Comparison of ENCODE assay signal across 15 mouse cellular contexts in genomic region chr10:62247156-62247555, GRCm38 (mm10). TPM values are rescaled to one million over a fixed set of nuclear protein-coding genes. Genes with fewer than 3 reads are reported as not detected.
A peak's percentile ranks its signal among the peaks of the same experiment; 100 is the strongest.
DNase-seq lines count a peak whose midpoint lies in the region; ATAC-seq and TF ChIP-seq lines count a peak whose summit lies in the region.
"Had no signal": no experiment of that assay in that cellular context is flagged by ENCODE, and none has a peak within 500 bp of the region (broad histone marks: within the 10 kb centered on the region; RNA-seq: fewer than 3 reads in every experiment).

No protein-coding gene starts in this region.

- 55% methylated on average over 3 of the region's 3 CpGs for WGBS in hindbrain, embryonic 16.5 days
- 76% methylated on average over 3 of the region's 3 CpGs for WGBS in hindbrain, embryonic 10.5 days
- WGBS in lung, embryonic 15.5 days: 50% methylated on average over 3 of the region's 3 CpGs
- WGBS in lung, postnatal 0 days: 45% methylated on average over 3 of the region's 3 CpGs
- 47% methylated on average over 3 of the region's 3 CpGs for WGBS in hindbrain, postnatal 0 days
- WGBS in stomach, embryonic 15.5 days: 53% methylated on average over 3 of the region's 3 CpGs

- H3K27ac ChIP-seq in hindbrain, embryonic 16.5 days (ENCODE audit: low read depth, low read length): no peak overlapping the region; the same call in 1 of the 2 replicates
- H3K27ac ChIP-seq in hindbrain, embryonic 10.5 days: no peak overlapping the region
- H3K27ac ChIP-seq in lung, embryonic 15.5 days: peak overlapping the region; percentile 7; the same call in 1 of the 2 replicates
- no peak overlapping the region for H3K27ac ChIP-seq in lung, postnatal 0 days (ENCODE audit: low read length)
- H3K27ac ChIP-seq in hindbrain, postnatal 0 days: no peak overlapping the region
- H3K27ac ChIP-seq in stomach, embryonic 15.5 days: peak overlapping the region; percentile 59
- H3K27ac ChIP-seq: limb, embryonic 12.5 days; liver, embryonic 14.5 days had no signal

- no peak for DNase-seq in hindbrain, embryonic 10.5 days (ENCODE audit: low spot score)
- no peak for DNase-seq in lung, postnatal 0 days (ENCODE audit: low spot score)
- DNase-seq in hindbrain, postnatal 0 days (ENCODE audit: low spot score): peak; percentile 51
- no peak for DNase-seq in layer of hippocampus, postnatal 36 days
- DNase-seq: cerebellum, adult 11 months; heart, postnatal 4 days had no signal

- TF ChIP-seq EP300 in lung, postnatal 0 days (IDR thresholded peaks at IDR 0.05): no peak

- H3K4me1 ChIP-seq in hindbrain, embryonic 16.5 days (ENCODE audit: control insufficient read depth, insufficient read depth, low read depth, low read length): no peaks in the 10 kb centered on the region; the same call in 1 of the 2 replicates
- H3K4me1 ChIP-seq in hindbrain, embryonic 10.5 days (replicated peaks): peaks cover 2% of the 10 kb centered on the region; the same call in 1 of the 2 replicates
- peaks cover 27% of the 10 kb centered on the region for H3K4me1 ChIP-seq in lung, embryonic 15.5 days
- H3K4me1 ChIP-seq in lung, postnatal 0 days (ENCODE audit: insufficient read depth, low read depth, low read length): peaks cover 8% of the 10 kb centered on the region; the same call in 1 of the 2 replicates
- peaks cover 5% of the 10 kb centered on the region; the same call in 1 of the 2 replicates for H3K4me1 ChIP-seq in hindbrain, postnatal 0 days (ENCODE audit: insufficient read depth, low read length)
- peaks cover 14% of the 10 kb centered on the region; the same call in 1 of the 2 replicates for H3K4me1 ChIP-seq in stomach, embryonic 15.5 days
- H3K4me1 ChIP-seq: limb, embryonic 12.5 days had no signal

- H3K9ac ChIP-seq in hindbrain, embryonic 16.5 days (ENCODE audit: low read depth, low read length): no peak overlapping the region
- H3K9ac ChIP-seq in lung, embryonic 15.5 days: no peak overlapping the region
- H3K9ac ChIP-seq in lung, postnatal 0 days (replicated peaks; ENCODE audit: low read depth): no peak overlapping the region
- no peak overlapping the region for H3K9ac ChIP-seq in hindbrain, postnatal 0 days (replicated peaks; ENCODE audit: low read length)
- no peak overlapping the region for H3K9ac ChIP-seq in stomach, embryonic 15.5 days
- H3K9ac ChIP-seq: heart, embryonic 12.5 days; limb, embryonic 12.5 days; liver, embryonic 14.5 days had no signal

- H3K4me2 ChIP-seq in hindbrain, embryonic 16.5 days (ENCODE audit: low read length): no peak overlapping the region
- no peak overlapping the region for H3K4me2 ChIP-seq in lung, embryonic 15.5 days
- no peak overlapping the region for H3K4me2 ChIP-seq in lung, postnatal 0 days (replicated peaks; ENCODE audit: low read depth, low read length)
- H3K4me2 ChIP-seq in hindbrain, postnatal 0 days (ENCODE audit: low read depth, low read length): no peak overlapping the region
- H3K4me2 ChIP-seq in stomach, embryonic 15.5 days: no peak overlapping the region
- H3K4me2 ChIP-seq: limb, embryonic 12.5 days had no signal

- no peak for TF ChIP-seq CTCF in lung, postnatal 0 days (IDR thresholded peaks at IDR 0.05)
- no peak for TF ChIP-seq CTCF in hindbrain, postnatal 0 days (IDR thresholded peaks at IDR 0.05; ENCODE audit: low read depth)

- no peaks in the 10 kb centered on the region for H3K27me3 ChIP-seq in hindbrain, embryonic 16.5 days (replicated peaks; ENCODE audit: control insufficient read depth, insufficient read depth, low read length)
- H3K27me3 ChIP-seq in hindbrain, embryonic 10.5 days (ENCODE audit: insufficient read depth, poor library complexity, severe bottlenecking): no peaks in the 10 kb centered on the region; the same call in 1 of the 2 replicates
- H3K27me3 ChIP-seq in lung, embryonic 15.5 days: no peaks in the 10 kb centered on the region
- H3K27me3 ChIP-seq in lung, postnatal 0 days (replicated peaks; ENCODE audit: insufficient read depth, low read length): no peaks in the 10 kb centered on the region
- H3K27me3 ChIP-seq in hindbrain, postnatal 0 days (ENCODE audit: insufficient read depth, low read length): no peaks in the 10 kb centered on the region
- H3K27me3 ChIP-seq in stomach, embryonic 15.5 days (replicated peaks): no peaks in the 10 kb centered on the region

- 0 out of 2 replicates have a peak, but pooled peaks have one; percentile 38 for ATAC-seq in hindbrain, embryonic 16.5 days
- ATAC-seq in lung, embryonic 15.5 days (ENCODE audit: borderline replicate concordance, extremely low read depth, low FRiP score, low TSS enrichment): no peak
- ATAC-seq in lung, postnatal 0 days: no peak
- no peak for ATAC-seq in hindbrain, postnatal 0 days
- ATAC-seq in stomach, embryonic 15.5 days (ENCODE audit: insufficient read depth, low FRiP score, low read depth): no peak

- no peaks in the 10 kb centered on the region for H3K36me3 ChIP-seq in hindbrain, embryonic 16.5 days (ENCODE audit: control insufficient read depth, insufficient read depth, low read length)
- H3K36me3 ChIP-seq in hindbrain, embryonic 10.5 days: no peaks in the 10 kb centered on the region
- no peaks in the 10 kb centered on the region for H3K36me3 ChIP-seq in lung, embryonic 15.5 days
- H3K36me3 ChIP-seq in lung, postnatal 0 days (ENCODE audit: insufficient read depth, low read length): no peaks in the 10 kb centered on the region
- H3K36me3 ChIP-seq in hindbrain, postnatal 0 days (ENCODE audit: insufficient read depth, low read length): no peaks in the 10 kb centered on the region
- no peaks in the 10 kb centered on the region for H3K36me3 ChIP-seq in stomach, embryonic 15.5 days
- H3K36me3 ChIP-seq: heart, embryonic 12.5 days; limb, embryonic 12.5 days had no signal

- H3K9me3 ChIP-seq in hindbrain, embryonic 16.5 days (ENCODE audit: control insufficient read depth, low read length): no peaks in the 10 kb centered on the region
- H3K9me3 ChIP-seq in hindbrain, embryonic 10.5 days: no peaks in the 10 kb centered on the region
- H3K9me3 ChIP-seq in lung, embryonic 15.5 days: no peaks in the 10 kb centered on the region
- no peaks in the 10 kb centered on the region for H3K9me3 ChIP-seq in lung, postnatal 0 days (ENCODE audit: low read length)
- H3K9me3 ChIP-seq in hindbrain, postnatal 0 days (ENCODE audit: low read length): no peaks in the 10 kb centered on the region
- no peaks in the 10 kb centered on the region for H3K9me3 ChIP-seq in stomach, embryonic 15.5 days
- H3K9me3 ChIP-seq: limb, embryonic 12.5 days had no signal

- no peak overlapping the region for H3K4me3 ChIP-seq in hindbrain, embryonic 16.5 days (ENCODE audit: low read length)
- no peak overlapping the region for H3K4me3 ChIP-seq in hindbrain, embryonic 10.5 days
- H3K4me3 ChIP-seq in lung, embryonic 15.5 days: no peak overlapping the region
- no peak overlapping the region for H3K4me3 ChIP-seq in lung, postnatal 0 days (ENCODE audit: low read depth, low read length)
- H3K4me3 ChIP-seq in hindbrain, postnatal 0 days (ENCODE audit: low read length): no peak overlapping the region
- H3K4me3 ChIP-seq in stomach, embryonic 15.5 days (replicated peaks): no peak overlapping the region
- H3K4me3 ChIP-seq: heart, embryonic 12.5 days; limb, embryonic 12.5 days had no signal

RNA-seq across cellular contexts. Expression of gene Tacr2, which starts 5.1 kb away (rescaled TPM):
- polyA plus RNA-seq in hindbrain, embryonic 16.5 days (2015; fragmentation: Nextera tagmentation; extraction: Ambion mirVana): not detected in 2 replicates
- not detected in 2 replicates for polyA plus RNA-seq in hindbrain, embryonic 10.5 days (2016; fragmentation: Nextera tagmentation; extraction: Ambion mirVana)
- polyA plus RNA-seq in lung, embryonic 15.5 days (2015; fragmentation: Nextera tagmentation; extraction: Ambion mirVana): 0.56 and 0.72 TPM in 2 replicates
- 0.32 and 0.40 TPM in 2 replicates for polyA plus RNA-seq in lung, postnatal 0 days (2015; fragmentation: Nextera tagmentation; extraction: Ambion mirVana)
- not detected in 2 replicates for total RNA-seq in hindbrain, postnatal 0 days (2014; rRNA removed)
- 0.08 TPM in 2 replicates for polyA plus RNA-seq in hindbrain, postnatal 0 days (2015; fragmentation: Nextera tagmentation; extraction: Ambion mirVana)
- polyA plus RNA-seq in stomach, embryonic 15.5 days (2015; fragmentation: Nextera tagmentation; extraction: Ambion mirVana): 0.62 and 0.64 TPM in 2 replicates
- not detected for total RNA-seq in layer of hippocampus, postnatal 36 days (2021)
- total RNA-seq: heart, postnatal 4 days; megakaryocyte, adult 5-6 weeks; monocyte, adult 5-6 weeks had no signal
- polyA plus RNA-seq: embryonic facial prominence, embryonic 11.5 days; heart, embryonic 12.5 days; limb, embryonic 12.5 days; liver, embryonic 14.5 days had no signal

RNA-seq across cellular contexts. Expression of gene Tspan15, which starts 16.1 kb away (rescaled TPM):
- 22.9 and 24.3 TPM in 2 replicates for polyA plus RNA-seq in hindbrain, embryonic 16.5 days (2015; fragmentation: Nextera tagmentation; extraction: Ambion mirVana)
- 18.6 and 18.8 TPM in 2 replicates for polyA plus RNA-seq in hindbrain, embryonic 10.5 days (2016; fragmentation: Nextera tagmentation; extraction: Ambion mirVana)
- polyA plus RNA-seq in lung, embryonic 15.5 days (2015; fragmentation: Nextera tagmentation; extraction: Ambion mirVana): 66.5 and 84.5 TPM in 2 replicates
- 106 and 119 TPM in 2 replicates for polyA plus RNA-seq in lung, postnatal 0 days (2015; fragmentation: Nextera tagmentation; extraction: Ambion mirVana)
- 30.8 and 38.3 TPM in 2 replicates for total RNA-seq in hindbrain, postnatal 0 days (2014; rRNA removed)
- polyA plus RNA-seq in hindbrain, postnatal 0 days (2015; fragmentation: Nextera tagmentation; extraction: Ambion mirVana): 20.4 and 21.4 TPM in 2 replicates
- polyA plus RNA-seq in stomach, embryonic 15.5 days (2015; fragmentation: Nextera tagmentation; extraction: Ambion mirVana): 57.6 and 58.4 TPM in 2 replicates
- total RNA-seq in layer of hippocampus, postnatal 36 days (2021): 10 to 100 TPM; 18.3 to 18.5 TPM

Comparison
In these comparisons a context has a peak if more than half of its experiments do, and no peak if none do; other contexts are left out.
1. H3K27ac ChIP-seq: peak in lung, embryonic 15.5 days (single experiment) and stomach, embryonic 15.5 days (single experiment); none in hindbrain, embryonic 16.5 days (single experiment), hindbrain, embryonic 10.5 days (single experiment), lung, postnatal 0 days (single experiment) and hindbrain, postnatal 0 days (single experiment).